Mouse (Mus musculus): Measurements from ENCODE around the gene Nifk. TPM values are rescaled to one million over a fixed set of nuclear protein-coding genes. Genes with fewer than 3 reads are reported as not detected.

Nifk gene
- 24.2 and 40.0 TPM in 2 replicates for polyA plus RNA-seq (2011; ENCODE audit: insufficient read depth, insufficient read length, low replicate concordance, missing spikeins)

GRCm38 (mm10) chr1:118321661-118322201, at the start of gene Nifk:
Nifk (plus strand) TSS chr1:118321839.
- 1% methylated on average over 37 of the region's 37 CpGs for WGBS
- peak; percentile 76 for TF ChIP-seq CTCF (IDR thresholded peaks at IDR 0.05; ENCODE audit: control insufficient read depth, insufficient read depth, low read length)
- TF ChIP-seq POLR2A (IDR thresholded peaks at IDR 0.05; ENCODE audit: borderline replicate concordance, control insufficient read depth, low read depth, low read length): peak; percentile 53; the same call in 1 of the 2 replicates
- H3K4me1 ChIP-seq (ENCODE audit: control insufficient read depth, insufficient read depth, low read length): peaks cover 1% of the 10 kb centered on the region; the same call in 1 of the 2 replicates
- no peak within 1 kb of the TSS for H3K27ac ChIP-seq (ENCODE audit: control insufficient read depth, insufficient read depth, low read depth, low read length, poor library complexity)
- H3K4me3 ChIP-seq (replicated peaks; ENCODE audit: control insufficient read depth, low read depth, low read length): peak within 1 kb of the TSS; percentile 79

GRCm38 (mm10) chr1:118275139-118275538, 46.5 kb upstream of the Nifk start:
- H3K4me3 ChIP-seq (replicated peaks; ENCODE audit: control insufficient read depth, low read depth, low read length): no peak overlapping the region
- 15% methylated on average over 2 of the region's 2 CpGs for WGBS
- TF ChIP-seq POLR2A (IDR thresholded peaks at IDR 0.05; ENCODE audit: borderline replicate concordance, control insufficient read depth, low read depth, low read length) (no peak), CTCF (IDR thresholded peaks at IDR 0.05; ENCODE audit: control insufficient read depth, insufficient read depth, low read length) (no peak)
- H3K4me1 ChIP-seq (ENCODE audit: control insufficient read depth, insufficient read depth, low read length): no peaks in the 10 kb centered on the region
- H3K27ac ChIP-seq (ENCODE audit: control insufficient read depth, insufficient read depth, low read depth, low read length, poor library complexity): no peak overlapping the region

- no peaks in the 10 kb centered on the region for H3K4me1 ChIP-seq (ENCODE audit: control insufficient read depth, insufficient read depth, low read length)
- no peak overlapping the region for H3K4me3 ChIP-seq (replicated peaks; ENCODE audit: control insufficient read depth, low read depth, low read length)
- 85% methylated on average over 4 of the region's 4 CpGs for WGBS
- H3K27ac ChIP-seq (ENCODE audit: control insufficient read depth, insufficient read depth, low read depth, low read length, poor library complexity): no peak overlapping the region
- TF ChIP-seq POLR2A (IDR thresholded peaks at IDR 0.05; ENCODE audit: borderline replicate concordance, control insufficient read depth, low read depth, low read length) (no peak), CTCF (IDR thresholded peaks at IDR 0.05; ENCODE audit: control insufficient read depth, insufficient read depth, low read length) (no peak)
Observed at GRCm38 (mm10) chr1:118292291-118292690, 29.3 kb upstream of the Nifk start.

GRCm38 (mm10) chr1:118294192-118294591, 27.4 kb upstream of the Nifk start:
- Histone ChIP-seq H3K27ac (ENCODE audit: control insufficient read depth, insufficient read depth, low read depth, low read length, poor library complexity) (no peak overlapping the region), H3K4me3 (replicated peaks; ENCODE audit: control insufficient read depth, low read depth, low read length) (no peak overlapping the region), H3K4me1 (ENCODE audit: control insufficient read depth, insufficient read depth, low read length) (no peaks in the 10 kb centered on the region)
- no peak for TF ChIP-seq CTCF (IDR thresholded peaks at IDR 0.05; ENCODE audit: control insufficient read depth, insufficient read depth, low read length)
- TF ChIP-seq POLR2A (IDR thresholded peaks at IDR 0.05; ENCODE audit: borderline replicate concordance, control insufficient read depth, low read depth, low read length): no peak
- 91% methylated on average over 3 of the region's 3 CpGs for WGBS

GRCm38 (mm10) chr1:118294826-118295225, 26.8 kb upstream of the Nifk start:
- Histone ChIP-seq H3K27ac (ENCODE audit: control insufficient read depth, insufficient read depth, low read depth, low read length, poor library complexity) (no peak overlapping the region), H3K4me3 (replicated peaks; ENCODE audit: control insufficient read depth, low read depth, low read length) (no peak overlapping the region), H3K4me1 (ENCODE audit: control insufficient read depth, insufficient read depth, low read length) (no peaks in the 10 kb centered on the region)
- WGBS: 86% methylated on average over 5 of the region's 5 CpGs
- TF ChIP-seq POLR2A (IDR thresholded peaks at IDR 0.05; ENCODE audit: borderline replicate concordance, control insufficient read depth, low read depth, low read length) (no peak), CTCF (IDR thresholded peaks at IDR 0.05; ENCODE audit: control insufficient read depth, insufficient read depth, low read length) (no peak)

- WGBS: 77% methylated on average over 3 of the region's 3 CpGs
- Histone ChIP-seq H3K4me3 (replicated peaks; ENCODE audit: control insufficient read depth, low read depth, low read length) (no peak overlapping the region), H3K27ac (ENCODE audit: control insufficient read depth, insufficient read depth, low read depth, low read length, poor library complexity) (no peak overlapping the region), H3K4me1 (ENCODE audit: control insufficient read depth, insufficient read depth, low read length) (no peaks in the 10 kb centered on the region)
- TF ChIP-seq POLR2A (IDR thresholded peaks at IDR 0.05; ENCODE audit: borderline replicate concordance, control insufficient read depth, low read depth, low read length) (no peak), CTCF (IDR thresholded peaks at IDR 0.05; ENCODE audit: control insufficient read depth, insufficient read depth, low read length) (no peak)
Observed at GRCm38 (mm10) chr1:118296673-118297072, 25.0 kb upstream of the Nifk start.

GRCm38 (mm10) chr1:118297719-118298118, 23.9 kb upstream of the Nifk start:
- H3K27ac ChIP-seq (ENCODE audit: control insufficient read depth, insufficient read depth, low read depth, low read length, poor library complexity): no peak overlapping the region
- H3K4me3 ChIP-seq (replicated peaks; ENCODE audit: control insufficient read depth, low read depth, low read length): no peak overlapping the region
- TF ChIP-seq CTCF (IDR thresholded peaks at IDR 0.05; ENCODE audit: control insufficient read depth, insufficient read depth, low read length): no peak
- no peak for TF ChIP-seq POLR2A (IDR thresholded peaks at IDR 0.05; ENCODE audit: borderline replicate concordance, control insufficient read depth, low read depth, low read length)
- H3K4me1 ChIP-seq (ENCODE audit: control insufficient read depth, insufficient read depth, low read length): no peaks in the 10 kb centered on the region
- 88% methylated on average over 2 of the region's 2 CpGs for WGBS

GRCm38 (mm10) chr1:118310780-118311621, 10.6 kb upstream of the Nifk start:
- WGBS: under 1% methylated on average over 67 of the region's 67 CpGs
- TF ChIP-seq CTCF (IDR thresholded peaks at IDR 0.05; ENCODE audit: control insufficient read depth, insufficient read depth, low read length): no peak
- peak; percentile 86; the same call in 1 of the 2 replicates for TF ChIP-seq POLR2A (IDR thresholded peaks at IDR 0.05; ENCODE audit: borderline replicate concordance, control insufficient read depth, low read depth, low read length)
- Histone ChIP-seq H3K4me1 (ENCODE audit: control insufficient read depth, insufficient read depth, low read length) (no peaks in the 10 kb centered on the region; the same call in 1 of the 2 replicates), H3K4me3 (replicated peaks; ENCODE audit: control insufficient read depth, low read depth, low read length) (peak overlapping the region; percentile 100), H3K27ac (ENCODE audit: control insufficient read depth, insufficient read depth, low read depth, low read length, poor library complexity) (peak overlapping the region; percentile 97)

Data from bone marrow, adult 2 months (tissue).